In genomic region chr5:24822781-24823180, GRCm38 (mm10) we compare ENCODE assay signal across 21 mouse cellular contexts. TPM values are rescaled to one million over a fixed set of nuclear protein-coding genes. Genes with fewer than 3 reads are reported as not detected.
DNase-seq lines count a peak whose midpoint lies in the region; ATAC-seq lines count a peak whose summit lies in the region.
"Had no signal": no experiment of that assay in that cellular context is flagged by ENCODE, and none has a peak within 500 bp of the region (broad histone marks: within the 10 kb centered on the region; RNA-seq: fewer than 3 reads in every experiment).

No protein-coding gene starts in this region.

- ATAC-seq in cerebellum, adult (ENCODE audit: insufficient number of reproducible peaks, low FRiP score, low TSS enrichment) = no peak; the same call in 1 of the 2 replicates
- no peak for ATAC-seq in megakaryocyte, adult 5-6 weeks (ENCODE audit: poor library complexity, severe bottlenecking)
- ATAC-seq: CD4-positive, CD25-positive, alpha-beta regulatory T cell, adult 4 months; forebrain, embryonic 16.5 days; intestine, embryonic 16.5 days had no signal

- H3K27me3 ChIP-seq in megakaryocyte, embryonic 14.5 days (replicated peaks) = no peaks in the 10 kb centered on the region
- H3K27me3 ChIP-seq: embryonic facial prominence, embryonic 12.5 days; forebrain, embryonic 12.5 days; heart, embryonic 13.5 days; hindbrain, embryonic 15.5 days had no signal

- H3K36me3 ChIP-seq in megakaryocyte, embryonic 14.5 days (replicated peaks; ENCODE audit: low read length) = peaks cover 51% of the 10 kb centered on the region
- H3K36me3 ChIP-seq: embryonic facial prominence, embryonic 12.5 days; hindbrain, embryonic 15.5 days had no signal

- H3K4me3 ChIP-seq in megakaryocyte, embryonic 14.5 days (replicated peaks) = peak overlapping the region; percentile 20
- H3K4me3 ChIP-seq: embryonic facial prominence, embryonic 12.5 days; forebrain, embryonic 12.5 days; heart, embryonic 13.5 days; hindbrain, embryonic 15.5 days had no signal

- H3K4me1 ChIP-seq in megakaryocyte, embryonic 14.5 days = peaks cover 83% of the 10 kb centered on the region

- H3K9me3 ChIP-seq in megakaryocyte, embryonic 14.5 days = no peaks in the 10 kb centered on the region
- H3K9me3 ChIP-seq: embryonic facial prominence, embryonic 12.5 days; forebrain, embryonic 12.5 days; G1E; heart, embryonic 13.5 days; hindbrain, embryonic 15.5 days had no signal

- DNase-seq in cerebellum, adult 11 months = peak; percentile 29
- DNase-seq in cerebellum, postnatal 25 days = peak; percentile 30 to 51
- DNase-seq in retina, postnatal 1 day = no peak
- no peak for DNase-seq in layer of hippocampus, adult 18-20 months (ENCODE audit: low spot score in 2 of 2)
- DNase-seq: adrenal gland, postnatal 10 days; B cell, adult 2 months; embryo, embryonic 11 days; gastrocnemius, postnatal 14 days; heart, postnatal 36 days; kidney, adult 8-10 months had no signal

RNA-seq across cellular contexts. Expression of gene Rheb, which starts 19.6 kb away (rescaled TPM):
- polyA plus RNA-seq in megakaryocyte, embryonic 14.5 days (2012; ENCODE audit: insufficient read depth, low replicate concordance) = 10.6 and 27.8 TPM in 2 replicates
- total RNA-seq in megakaryocyte, adult 5-6 weeks (2015) = 109 and 136 TPM in 2 replicates
- 44.2 and 56.7 TPM in 2 replicates for total RNA-seq in megakaryocyte, adult 5-6 weeks (2017)
- 100 to 1,000 TPM; 113 to 119 TPM for total RNA-seq in layer of hippocampus, adult 18-20 months (2021)

Comparison
In these comparisons a context has a peak if more than half of its experiments do, and no peak if none do; other contexts are left out.
1. DNase-seq: peak in cerebellum, adult 11 months (single experiment) and cerebellum, postnatal 25 days (2 of 2); none in retina, postnatal 1 day (single experiment) and layer of hippocampus, adult 18-20 months (0 of 2).